Mouse (Mus musculus) hindbrain, embryonic 14.5 days (tissue): ENCODE results near the gene Slc26a9. TPM values are rescaled to one million over a fixed set of nuclear protein-coding genes. Genes with fewer than 3 reads are reported as not detected.

Source experiments
- ATAC-seq: fragments of 200-750 bp; cut with Nextera tagmentation; 2 replicates; pipeline ENCODE4 v1.8.0; 2017; ENCODE audit warnings: moderate number of reproducible peaks, mild to moderate bottlenecking, moderate TSS enrichment, moderate library complexity; ENCODE audit not compliant: low FRiP score
- DNase-seq: peaks from one replicate; pipeline ENCODE4 v3.0.0-alpha.2; 2015; ENCODE audit warnings: low spot score
- H3K27ac ChIP-seq: fragments of 300-500 bp; sonication (generic); 2 replicates; pipeline ENCODE4 v1.5.1; 2014; ENCODE audit warnings: mild to moderate bottlenecking, moderate library complexity
- H3K27me3 ChIP-seq: fragments of 300-500 bp; sonication (generic); 2 replicates; pipeline ENCODE4 v1.6.1; 2014; ENCODE audit warnings: mild to moderate bottlenecking, low read length, mixed read lengths; ENCODE audit not compliant: control insufficient read depth, insufficient read depth
- H3K36me3 ChIP-seq: fragments of 300-500 bp; sonication (generic); replicated peaks from 2 replicates; pipeline ENCODE4 v1.6.1; 2014; ENCODE audit not compliant: control insufficient read depth, insufficient read depth
- H3K4me1 ChIP-seq: fragments of 300-500 bp; sonication (generic); replicated peaks from 2 replicates; pipeline ENCODE4 v1.6.1; 2014; ENCODE audit warnings: antibody characterized with exemption, low read length, mixed read lengths; ENCODE audit not compliant: control insufficient read depth, insufficient read depth
- H3K4me2 ChIP-seq: fragments of 300-500 bp; sonication (generic); replicated peaks from 2 replicates; pipeline ENCODE4 v1.6.1; 2014; ENCODE audit warnings: mild to moderate bottlenecking, moderate library complexity
- H3K4me3 ChIP-seq: fragments of 300-500 bp; sonication (generic); replicated peaks from 2 replicates; pipeline ENCODE4 v1.5.1; 2014; ENCODE audit warnings: mild to moderate bottlenecking, low read length
- H3K9ac ChIP-seq: fragments of 300-500 bp; sonication (generic); 2 replicates; pipeline ENCODE4 v1.6.1; 2014
- H3K9me3 ChIP-seq: fragments of 300-500 bp; sonication (generic); 2 replicates; pipeline ENCODE4 v1.6.1; 2016; ENCODE audit warnings: low read length; ENCODE audit not compliant: control insufficient read depth
- WGBS: fragments of 180-500 bp; shearing (Covaris S2); extraction: QIAGEN DNeasy Blood & Tissue Kit; methylation state at CpG from one replicate; pipeline ENCODE4 v1.1.7; 2014; 5-methylcytosine and 5-hydroxymethylcytosine counted together
- polyA plus RNA-seq: library from polyadenylated mRNA; unstranded; fragments of >200 nt; fragmentation: Nextera tagmentation; extraction: Ambion mirVana; gene quantifications from 2 replicates; pipeline ENCODE4 v1.2.1, GENCODE M21; 2014

Gene Slc26a9
- polyA plus RNA-seq, 1 experiment from 2014 or later, result 0.05 TPM

DNA sequence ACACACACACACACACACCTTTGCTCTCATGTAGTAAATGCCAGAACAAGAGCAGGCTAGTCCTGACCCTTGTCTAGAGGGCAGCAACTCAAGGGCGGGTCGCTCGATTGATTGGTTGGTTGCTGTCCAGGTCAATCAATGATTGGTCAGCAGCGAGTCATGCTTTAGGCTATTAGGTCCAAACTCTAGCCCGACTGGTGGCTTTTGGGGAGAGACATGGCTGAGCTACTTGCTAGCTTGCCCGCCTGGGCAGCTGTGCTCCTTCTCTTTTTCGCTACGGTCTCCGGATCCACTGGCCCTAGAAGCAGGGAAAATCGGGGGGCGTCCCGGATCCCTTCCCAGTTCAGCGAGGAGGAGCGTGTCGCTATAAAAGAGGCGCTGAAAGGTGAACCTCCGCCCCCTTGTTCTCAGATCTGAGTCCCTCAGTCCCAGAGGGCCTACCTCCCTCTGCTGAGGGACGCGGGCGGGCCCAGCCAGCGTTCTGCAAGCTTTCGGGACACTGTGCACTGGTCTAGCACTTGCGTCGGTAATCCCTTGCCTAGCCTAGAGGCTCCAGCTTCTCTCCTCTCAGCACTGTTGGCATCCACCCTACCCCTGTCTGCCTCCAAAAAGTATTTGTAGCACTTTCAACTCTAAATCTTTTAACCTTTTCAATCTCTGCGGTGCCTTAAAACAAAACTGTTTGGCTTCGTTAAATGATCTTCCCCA, 53.5 kb downstream of the Slc26a9 start, which contains the start of gene Pm20d1:
Pm20d1 (plus strand) TSS at position 180 of the 708 bp plus-strand sequence.
- WGBS, result 8% methylated on average over 26 of the region's 26 CpGs
- no peak for DNase-seq
- Histone ChIP-seq H3K4me2 (peak within 1 kb of the TSS; percentile 43), H3K9ac (no peak within 1 kb of the TSS), H3K36me3 (no peaks in the 10 kb centered on the region), H3K27ac (no peak within 1 kb of the TSS), H3K27me3 (no peaks in the 10 kb centered on the region), H3K4me3 (peak within 1 kb of the TSS; percentile 15), H3K4me1 (0 out of 2 replicates have a peak, but pooled peaks cover 3% of the 10 kb centered on the region), H3K9me3 (no peaks in the 10 kb centered on the region)
- no peak for ATAC-seq

DNA sequence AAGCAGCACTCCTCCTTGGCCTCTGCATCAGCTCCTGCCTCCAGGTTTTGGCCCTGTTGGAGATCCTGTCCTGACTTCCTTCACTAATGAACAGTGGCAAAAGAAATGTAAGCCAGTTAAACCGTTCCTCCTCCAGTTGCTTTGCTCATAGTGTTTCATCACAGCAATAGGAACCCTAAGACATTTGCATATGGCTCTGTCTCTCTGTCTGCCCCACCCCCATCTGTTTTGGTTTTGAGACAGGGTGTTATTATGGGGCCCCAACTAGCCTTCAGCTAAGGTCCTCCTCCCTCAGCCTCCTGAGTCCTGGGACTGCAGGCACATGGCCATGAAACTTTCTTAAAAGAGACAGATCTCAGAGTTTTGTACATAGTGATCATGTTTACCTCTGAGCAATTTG, 56.2 kb downstream of the Slc26a9 start:
- Histone ChIP-seq H3K9ac (no peak overlapping the region), H3K4me1 (no peaks in the 10 kb centered on the region), H3K36me3 (no peaks in the 10 kb centered on the region), H3K9me3 (no peaks in the 10 kb centered on the region), H3K4me2 (no peak overlapping the region), H3K27ac (no peak overlapping the region), H3K27me3 (no peaks in the 10 kb centered on the region), H3K4me3 (no peak overlapping the region)
- WGBS, result 32% methylated on average over 1 of the region's 1 CpGs
- ATAC-seq (no peak), DNase-seq (no peak)

GRCm38 (mm10) chr1:131801071-131801470, 57.2 kb downstream of the Slc26a9 start:
- Histone ChIP-seq H3K27me3 (no peaks in the 10 kb centered on the region), H3K36me3 (no peaks in the 10 kb centered on the region), H3K4me3 (no peak overlapping the region), H3K9ac (no peak overlapping the region), H3K4me2 (no peak overlapping the region), H3K9me3 (no peaks in the 10 kb centered on the region), H3K4me1 (no peaks in the 10 kb centered on the region), H3K27ac (no peak overlapping the region)
- DNase-seq (no peak), ATAC-seq (no peak)
- WGBS, result 94% methylated on average over 8 of the region's 8 CpGs

DNA sequence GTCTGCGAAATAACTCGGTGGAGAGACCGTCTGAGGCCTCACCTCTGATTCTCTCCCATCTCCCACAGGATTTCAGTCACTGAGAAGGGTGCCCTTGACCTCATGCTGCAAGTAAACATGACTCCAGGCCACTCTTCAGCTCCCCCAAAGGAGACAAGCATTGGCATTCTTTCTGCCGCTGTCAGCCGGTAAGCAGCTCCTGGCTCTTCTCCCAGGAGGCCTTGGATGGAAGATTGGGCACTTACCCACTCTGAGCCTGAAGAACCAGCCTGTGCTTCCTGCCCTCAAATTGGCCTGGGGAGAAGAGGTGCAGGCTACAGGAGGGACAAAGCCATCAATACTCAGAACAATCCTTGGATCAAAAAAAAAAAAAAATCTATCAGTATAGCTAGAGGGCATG, 58.8 kb downstream of the Slc26a9 start:
- no peak overlapping the region for H3K4me3 ChIP-seq
- H3K9ac ChIP-seq, result no peak overlapping the region
- H3K27ac ChIP-seq, result no peak overlapping the region
- 80% methylated on average over 5 of the region's 5 CpGs for WGBS
- no peaks in the 10 kb centered on the region for H3K36me3 ChIP-seq
- DNase-seq (no peak), ATAC-seq (no peak)
- H3K4me2 ChIP-seq, result no peak overlapping the region
- no peaks in the 10 kb centered on the region for H3K9me3 ChIP-seq
- no peaks in the 10 kb centered on the region for H3K4me1 ChIP-seq
- H3K27me3 ChIP-seq, result no peaks in the 10 kb centered on the region

DNA sequence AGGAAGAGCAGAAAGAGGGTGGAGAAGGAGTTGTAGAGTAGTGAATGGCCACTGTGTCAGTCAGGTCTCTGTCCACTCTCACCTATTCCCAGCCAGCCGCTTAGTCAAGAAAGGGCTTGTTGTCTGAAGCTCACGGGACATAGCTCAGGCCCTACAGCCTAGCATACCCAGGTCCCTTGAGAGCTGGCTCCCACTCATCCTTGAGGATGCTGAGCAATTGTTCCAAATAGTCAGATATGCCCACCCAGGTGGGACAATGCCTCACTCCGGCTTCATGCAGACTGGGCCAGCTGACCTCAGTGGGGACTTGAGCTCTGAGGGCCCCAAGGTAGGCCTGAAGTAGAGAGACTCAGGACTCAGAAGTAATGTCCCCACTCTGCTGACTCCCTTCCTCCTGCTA, 60.3 kb downstream of the Slc26a9 start:
- Histone ChIP-seq H3K9ac (no peak overlapping the region), H3K4me3 (no peak overlapping the region), H3K36me3 (no peaks in the 10 kb centered on the region), H3K4me1 (no peaks in the 10 kb centered on the region), H3K4me2 (no peak overlapping the region), H3K9me3 (no peaks in the 10 kb centered on the region), H3K27me3 (no peaks in the 10 kb centered on the region), H3K27ac (no peak overlapping the region)
- WGBS, result 91% methylated on average over 3 of the region's 3 CpGs
- no peak for ATAC-seq
- no peak for DNase-seq

GRCm38 (mm10) chr1:131808986-131809385, 65.2 kb downstream of the Slc26a9 start:
- Histone ChIP-seq H3K36me3 (no peaks in the 10 kb centered on the region), H3K27me3 (no peaks in the 10 kb centered on the region), H3K4me3 (no peak overlapping the region), H3K4me1 (no peaks in the 10 kb centered on the region), H3K9ac (no peak overlapping the region), H3K27ac (no peak overlapping the region), H3K4me2 (no peak overlapping the region), H3K9me3 (no peaks in the 10 kb centered on the region)
- ATAC-seq (no peak), DNase-seq (no peak)
- 72% methylated on average over 1 of the region's 1 CpGs for WGBS

GRCm38 (mm10) chr1:131809651-131810050, 65.8 kb downstream of the Slc26a9 start:
- WGBS, result 68% methylated on average over 2 of the region's 2 CpGs
- Histone ChIP-seq H3K27me3 (no peaks in the 10 kb centered on the region), H3K36me3 (no peaks in the 10 kb centered on the region), H3K4me3 (no peak overlapping the region), H3K4me2 (no peak overlapping the region), H3K9me3 (no peaks in the 10 kb centered on the region), H3K9ac (no peak overlapping the region), H3K27ac (no peak overlapping the region), H3K4me1 (no peaks in the 10 kb centered on the region)
- ATAC-seq (no peak), DNase-seq (no peak)

GRCm38 (mm10) chr1:131811393-131811792, 67.6 kb downstream of the Slc26a9 start:
- Histone ChIP-seq H3K27me3 (no peaks in the 10 kb centered on the region), H3K36me3 (no peaks in the 10 kb centered on the region), H3K4me2 (no peak overlapping the region), H3K4me1 (no peaks in the 10 kb centered on the region), H3K27ac (no peak overlapping the region), H3K9ac (no peak overlapping the region), H3K4me3 (no peak overlapping the region), H3K9me3 (no peaks in the 10 kb centered on the region)
- no peak for ATAC-seq
- no peak for DNase-seq
- 100% methylated on average over 1 of the region's 1 CpGs for WGBS

- WGBS, result 85% methylated on average over 9 of the region's 9 CpGs
- no peak for ATAC-seq
- no peaks in the 10 kb centered on the region for H3K36me3 ChIP-seq
Measured at GRCm38 (mm10) chr1:131812006-131812405, 68.2 kb downstream of the Slc26a9 start.

More at GRCm38 (mm10) chr1:131812006-131812405, 68.2 kb downstream of the Slc26a9 start:
- Histone ChIP-seq H3K4me1 (no peaks in the 10 kb centered on the region), H3K4me2 (no peak overlapping the region), H3K27me3 (no peaks in the 10 kb centered on the region), H3K9ac (no peak overlapping the region), H3K27ac (no peak overlapping the region), H3K4me3 (no peak overlapping the region), H3K9me3 (no peaks in the 10 kb centered on the region)
- no peak for DNase-seq
